Mouse (Mus musculus) spleen, adult 2 months (tissue): ENCODE results near the gene Pcdh15.

Experiments
- CTCF ChIP-seq: fragments of 200-500 bp; IDR thresholded peaks from 2 replicates; pipeline ENCODE4 v1.5.1; 2011; ENCODE audit warnings: mild to moderate bottlenecking, inconsistent platforms; ENCODE audit not compliant: insufficient read depth, insufficient read length, insufficient replicate concordance; ENCODE audit errors: extremely low read depth
- POLR2A ChIP-seq: fragments of 200-500 bp; IDR thresholded peaks from 2 replicates; pipeline ENCODE4 v1.6.1; 2011; ENCODE audit warnings: low read depth, low read length, inconsistent platforms

DNA sequence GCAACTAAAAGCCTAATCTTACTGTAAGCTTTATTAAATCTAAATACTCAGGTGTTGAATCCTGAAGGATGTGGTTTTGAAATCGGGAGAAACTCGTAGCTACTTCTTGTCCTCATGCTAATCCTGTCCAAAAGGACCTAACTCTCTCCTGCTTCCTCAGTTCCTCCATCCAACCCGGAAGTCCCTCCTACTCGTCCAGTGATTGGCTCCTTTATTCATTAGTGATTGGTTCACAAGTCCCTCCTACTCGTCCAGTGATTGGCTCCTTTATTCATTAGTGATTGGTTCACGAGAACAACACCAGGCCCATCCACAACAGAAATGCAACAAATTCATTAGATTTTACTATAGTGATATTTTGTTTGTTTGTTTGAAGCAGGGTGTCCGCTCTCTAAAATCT, 227.7 kb downstream of the Pcdh15 start:
- no peak for TF ChIP-seq CTCF
- no peak for TF ChIP-seq POLR2A
